Mouse (Mus musculus) layer of hippocampus, adult 18-20 months (tissue): ENCODE data around the gene Jund. TPM values are rescaled to one million over a fixed set of nuclear protein-coding genes. Genes with fewer than 3 reads are reported as not detected.

Experiments
- DNase-seq, 2 experiments: peaks; one replicate each; pipeline ENCODE4 v3.0.0; 2022; ENCODE audit warnings: low spot score in 2 of 2
- total RNA-seq, 2 experiments: library from RNA; stranded (reverse); gene quantifications; 2 replicates each; pipeline ENCODE4 v1.2.3; 2021

The Jund gene
- total RNA-seq, 2 experiments from 2014 or later: 186 to 200 TPM

GRCm38 (mm10) chr8:70699116-70699833 is 526 bp downstream of the Jund start:
- DNase-seq: peak in 1 of 2 experiments; percentile 57

- peak; percentile 76 to 87 for DNase-seq
Measured at GRCm38 (mm10) chr8:70699834-70700554, 1.2 kb downstream of the Jund start.

DNA sequence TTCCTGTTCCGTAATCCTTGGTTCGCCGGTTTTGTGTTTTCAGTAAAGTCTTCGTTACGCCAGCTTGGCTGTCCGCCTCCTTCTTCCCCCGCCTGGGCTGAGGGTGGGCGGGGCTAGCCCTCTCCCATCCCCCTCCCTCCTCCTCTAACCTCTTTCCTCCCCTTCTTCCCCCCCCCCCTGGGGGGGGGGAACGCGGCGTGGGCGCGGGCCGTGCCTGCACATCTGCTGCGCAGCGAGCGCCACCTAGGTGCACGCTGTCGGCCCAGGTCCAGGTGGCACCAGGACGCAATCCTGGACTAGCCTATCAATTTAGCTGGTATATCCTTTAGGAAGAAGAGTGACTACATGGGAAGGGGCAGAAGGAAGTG is 1.8 kb downstream of the Jund start:
- DNase-seq: peak; percentile 73 to 89

- no peak for DNase-seq
Measured at GRCm38 (mm10) chr8:70701048-70701981, 2.6 kb downstream of the Jund start.

DNA sequence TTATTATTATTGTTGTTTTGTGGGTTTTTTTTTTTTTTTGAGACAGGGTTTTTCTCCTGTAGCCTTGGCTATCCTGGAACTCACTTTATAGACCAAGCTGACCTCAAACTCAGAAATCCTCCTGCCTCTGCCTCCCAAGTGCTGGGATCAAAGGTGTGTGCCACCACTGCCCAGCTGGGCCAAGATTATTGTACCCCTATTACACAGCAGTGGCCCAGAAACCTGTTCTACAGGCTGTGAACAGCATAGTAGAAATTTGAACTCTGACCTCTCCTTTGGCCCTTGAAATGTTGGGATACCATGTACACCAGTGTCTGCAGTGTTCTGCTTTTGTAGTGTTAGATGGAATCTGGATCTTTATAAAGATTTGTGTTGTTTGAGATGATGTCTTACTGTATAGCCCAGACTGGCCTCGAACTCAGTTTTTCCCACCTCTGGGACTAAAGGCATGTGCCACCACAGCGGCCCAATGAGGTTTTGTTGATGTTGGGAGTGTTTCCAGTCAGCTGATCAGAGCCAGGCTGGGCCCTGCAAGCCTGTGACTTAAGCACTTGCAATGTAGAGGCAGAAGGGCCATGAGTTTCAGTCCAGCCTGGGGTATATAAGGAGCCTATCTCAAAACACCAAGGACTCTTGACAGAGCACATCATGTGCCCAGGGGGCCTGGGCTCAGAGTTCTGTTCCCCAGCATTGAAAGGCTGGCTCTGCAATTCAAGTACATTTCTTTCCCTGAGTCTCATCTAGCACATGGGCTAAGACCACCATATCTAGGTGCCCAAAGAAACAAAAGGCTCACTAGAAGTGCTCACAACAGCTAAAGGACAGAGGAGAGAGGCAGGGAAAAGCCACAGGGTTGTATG is 3.5 kb downstream of the Jund start:
- DNase-seq: no peak

- peak in 1 of 2 experiments; percentile 59 for DNase-seq
Measured at GRCm38 (mm10) chr8:70702842-70703182, 4.1 kb downstream of the Jund start.

DNA sequence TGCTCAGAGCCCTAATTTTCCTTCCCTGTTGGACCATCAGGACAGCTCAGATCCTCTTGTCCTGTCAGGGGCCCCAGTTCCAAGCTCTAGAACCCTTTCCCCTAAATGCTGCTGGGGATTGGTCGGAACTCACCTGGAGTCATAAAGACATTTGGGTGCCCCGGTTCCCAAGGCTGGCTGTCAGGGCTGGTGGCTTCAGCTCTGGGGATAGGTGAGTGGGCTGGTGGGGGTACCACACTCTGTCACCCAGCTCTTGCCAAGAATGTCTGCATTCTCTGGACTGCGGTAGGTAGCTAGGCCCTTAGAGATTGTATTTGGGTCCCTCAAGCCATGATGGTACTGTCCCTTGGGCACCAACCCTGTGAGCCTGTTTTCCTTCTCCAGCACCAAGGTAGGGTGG is 4.5 kb downstream of the Jund start, which contains the start of gene Iqcn:
Gene Iqcn (plus strand): TSS at position 171 of the 400 bp plus-strand sequence.
- no peak for DNase-seq

DNA sequence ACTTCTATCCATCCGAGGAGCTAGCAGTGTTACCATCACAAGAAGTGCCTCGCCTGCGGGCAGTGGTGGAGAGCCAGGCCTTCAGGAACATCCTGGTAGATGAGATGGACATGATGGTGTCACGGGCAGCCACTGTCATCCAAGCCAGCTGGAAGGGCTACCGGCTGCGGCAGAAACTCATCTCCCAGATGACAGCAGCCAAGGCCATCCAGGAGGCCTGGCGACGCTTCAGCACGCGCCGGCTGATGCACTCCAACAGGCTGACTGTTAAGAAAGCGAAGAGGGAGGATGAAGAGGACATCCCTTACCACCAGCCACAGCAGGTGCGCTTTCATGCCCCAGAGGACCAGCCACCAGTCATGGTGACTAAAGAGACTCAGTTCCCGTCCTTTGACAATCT is 9.5 kb downstream of the Jund start:
- no peak for DNase-seq

DNA sequence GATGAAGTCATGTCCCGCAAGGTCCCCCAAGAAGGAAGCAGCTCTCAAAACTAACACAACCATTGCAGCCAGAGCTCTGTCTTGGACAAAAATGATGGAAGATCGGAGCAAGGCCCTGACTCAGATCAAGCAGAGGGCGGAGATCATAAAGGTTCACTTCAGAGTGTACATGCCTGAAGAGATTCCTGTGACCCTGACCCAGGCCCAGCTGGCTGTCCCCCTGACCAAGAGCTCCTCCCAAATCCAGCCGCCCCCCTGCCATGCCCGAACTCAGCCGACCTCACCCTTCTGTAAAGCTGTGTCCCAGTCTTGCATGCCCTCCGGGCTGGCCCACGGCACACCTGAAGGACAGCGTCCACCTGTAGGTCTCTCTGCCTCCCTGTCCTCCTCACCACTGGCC is 11.0 kb downstream of the Jund start:
- no peak for DNase-seq

GRCm38 (mm10) chr8:70710296-70710695 is 11.5 kb downstream of the Jund start:
- DNase-seq: no peak

- DNase-seq: no peak
Measured at GRCm38 (mm10) chr8:70711041-70711440, 12.3 kb downstream of the Jund start.

- DNase-seq: no peak
Measured at GRCm38 (mm10) chr8:70713991-70714390, 15.2 kb downstream of the Jund start.

DNA sequence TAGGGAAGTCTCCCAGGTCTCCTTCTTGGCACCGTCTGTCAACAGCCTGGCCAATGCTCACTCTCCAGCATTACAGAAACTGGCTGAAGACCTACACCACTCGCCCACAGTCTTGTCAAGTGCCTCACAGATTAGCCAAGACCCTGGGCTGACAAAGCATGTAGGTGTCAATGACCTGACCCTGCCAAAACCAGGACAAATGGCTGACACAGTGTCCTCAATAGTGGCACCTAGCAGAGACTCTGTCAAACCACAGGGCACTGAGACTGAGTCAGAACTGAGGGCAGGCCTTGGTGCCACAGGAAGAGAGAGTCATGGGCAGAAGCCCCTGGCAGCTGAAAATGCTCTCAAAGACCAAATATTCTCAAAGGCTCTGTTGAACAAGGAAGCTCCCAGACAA is 16.3 kb downstream of the Jund start:
- DNase-seq: no peak

- no peak for DNase-seq
Measured at GRCm38 (mm10) chr8:70716521-70717400, 18.0 kb downstream of the Jund start.

GRCm38 (mm10) chr8:70718297-70718696 is 19.5 kb downstream of the Jund start, which contains the start of gene Gm3336:
Gene Gm3336 (plus strand): TSS chr8:70718543.
- DNase-seq: peak in 1 of 2 experiments; percentile 55

- DNase-seq: no peak
Measured at GRCm38 (mm10) chr8:70719796-70720270, 21.1 kb downstream of the Jund start.

DNA sequence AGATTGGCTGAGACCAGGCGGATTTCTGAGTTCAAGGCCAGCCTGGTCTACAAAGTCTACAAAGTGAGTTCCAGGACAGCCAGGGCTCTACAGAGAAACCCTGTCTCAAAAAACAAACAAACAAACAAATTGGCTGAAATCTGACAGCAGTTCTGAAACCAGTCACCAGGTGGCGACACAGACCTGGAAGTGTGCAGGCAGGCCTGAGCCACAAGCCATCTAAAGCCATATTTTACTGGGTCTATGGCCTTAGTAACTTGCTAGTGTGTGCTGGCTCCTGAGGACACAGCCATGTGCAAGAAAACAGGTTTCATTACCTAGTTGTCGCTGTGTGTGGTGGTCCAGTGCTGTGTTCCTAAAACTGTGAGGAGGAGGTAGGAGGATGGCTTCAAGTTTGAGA is 22.0 kb downstream of the Jund start:
- peak; percentile 50 to 84 for DNase-seq

DNA sequence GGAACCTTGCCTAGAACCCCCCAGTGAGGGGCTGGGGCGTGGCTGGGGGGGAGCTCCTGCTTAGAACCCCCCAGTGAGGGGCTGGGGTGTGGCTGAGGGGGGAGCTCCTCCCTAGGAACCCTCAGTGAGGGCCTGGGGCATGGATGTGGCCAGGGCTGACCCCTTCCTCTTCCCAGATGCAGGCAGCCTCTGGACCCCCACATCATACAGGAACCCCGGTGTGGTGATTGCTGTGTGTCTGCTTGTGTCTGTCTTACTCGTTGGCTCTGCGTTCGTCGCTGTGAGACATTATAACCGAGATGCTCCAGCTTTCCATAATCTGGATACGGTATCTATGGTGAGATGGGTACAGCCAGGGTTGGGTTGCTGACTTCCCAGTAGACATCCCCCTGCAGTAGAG is 22.9 kb downstream of the Jund start:
- DNase-seq: no peak

- DNase-seq: no peak
Measured at GRCm38 (mm10) chr8:70723486-70724210, 24.9 kb downstream of the Jund start, which contains the start of gene Pde4c. Gene Pde4c (plus strand): TSS chr8:70723720.
